In genomic region chr12:31083007-31083406, GRCm38 (mm10) we compare ENCODE assay signal across 21 mouse cellular contexts. TPM values are rescaled to one million over a fixed set of nuclear protein-coding genes. Genes with fewer than 3 reads are reported as not detected.
DNase-seq lines count a peak whose midpoint lies in the region; ATAC-seq and TF ChIP-seq lines count a peak whose summit lies in the region.
"Had no signal": no experiment of that assay in that cellular context is flagged by ENCODE, and none has a peak within 500 bp of the region (broad histone marks: within the 10 kb centered on the region; RNA-seq: fewer than 3 reads in every experiment).

No protein-coding gene starts in this region.

- no peak for TF ChIP-seq POLR2A in MEL (IDR thresholded peaks at IDR 0.05; ENCODE audit: control insufficient read depth in 1 of 2, insufficient read depth in 1 of 2, low read depth in 1 of 2, low read length in 2 of 2, poor library complexity in 1 of 2)
- TF ChIP-seq POLR2A in liver, adult 2 months (IDR thresholded peaks at IDR 0.05; ENCODE audit: extremely low read depth, insufficient read depth, low read length), result no peak

- DNase-seq in heart, adult 11 months, result peak; percentile 51
- no peak for DNase-seq in heart, postnatal 10 days
- peak; percentile 87 for DNase-seq in MEL (ENCODE audit: low read depth, low spot score)
- peak; percentile 79 for DNase-seq in liver, adult 2 months (ENCODE audit: extremely low read depth, low read depth, low spot score)
- DNase-seq in frontal cortex, postnatal 14 days (ENCODE audit: low spot score in 2 of 2), result no peak
- DNase-seq in cerebellum, postnatal 4 days (ENCODE audit: low spot score in 2 of 2), result no peak
- DNase-seq: adrenal gland, adult 8-10 months; cerebellum, adult 11 months; right cerebral cortex, postnatal 14 days; thymus, adult 18-20 months had no signal

- H3K27me3 ChIP-seq in MEL (ENCODE audit: control insufficient read depth in 1 of 2, insufficient read depth in 2 of 2, low read length in 2 of 2), result no peaks in the 10 kb centered on the region; a peak in 1 of 4 replicates
- no peaks in the 10 kb centered on the region for H3K27me3 ChIP-seq in liver, adult 2 months (ENCODE audit: control insufficient read depth, insufficient read depth, low read length)
- H3K27me3 ChIP-seq: embryonic facial prominence, embryonic 13.5 days; forebrain, embryonic 12.5 days; heart, embryonic 13.5 days; lung, embryonic 15.5 days; megakaryocyte, embryonic 14.5 days had no signal

- intact Hi-C loops in heart, postnatal 10 days (cut with DNase I), result no loop called here

- ATAC-seq in megakaryocyte progenitor cell, adult 5-6 weeks (replicated peaks; ENCODE audit: poor library complexity), result peak; percentile 45
- no peak for ATAC-seq in megakaryocyte, adult 5-6 weeks (ENCODE audit: poor library complexity, severe bottlenecking)
- ATAC-seq: hindbrain, postnatal 0 days had no signal

- peak; percentile 94 to 97 for TF ChIP-seq EP300 in MEL (IDR thresholded peaks at IDR 0.05; ENCODE audit: low read depth in 1 of 2, low read length in 2 of 2)

- no peak overlapping the region; a peak in 1 of 4 replicates for H3K4me3 ChIP-seq in MEL (ENCODE audit: control insufficient read depth in 1 of 2, insufficient read depth in 1 of 2, low read depth in 2 of 2, low read length in 2 of 2)
- no peak overlapping the region for H3K4me3 ChIP-seq in liver, adult 2 months (ENCODE audit: insufficient read depth, low read depth, low read length)
- H3K4me3 ChIP-seq: embryonic facial prominence, embryonic 13.5 days; forebrain, embryonic 12.5 days; heart, embryonic 13.5 days; limb, embryonic 10.5 days; lung, embryonic 15.5 days; megakaryocyte, embryonic 14.5 days had no signal

- H3K9me3 ChIP-seq in MEL (replicated peaks; ENCODE audit: insufficient read depth, low read length), result no peaks in the 10 kb centered on the region
- H3K9me3 ChIP-seq: embryonic facial prominence, embryonic 13.5 days; forebrain, embryonic 12.5 days; heart, embryonic 13.5 days; limb, embryonic 10.5 days; lung, embryonic 15.5 days; megakaryocyte, embryonic 14.5 days had no signal

- peak overlapping the region; percentile 44 for H3K27ac ChIP-seq in MEL (ENCODE audit: control insufficient read depth, low read depth, low read length)
- H3K27ac ChIP-seq in liver, adult 2 months (replicated peaks; ENCODE audit: insufficient read depth, low read depth, low read length), result no peak overlapping the region
- H3K27ac ChIP-seq: embryonic facial prominence, embryonic 13.5 days; forebrain, embryonic 12.5 days; heart, embryonic 13.5 days; hindbrain, postnatal 0 days; limb, embryonic 10.5 days; lung, embryonic 15.5 days had no signal

- no peaks in the 10 kb centered on the region for H3K79me2 ChIP-seq in MEL (ENCODE audit: control insufficient read depth, insufficient read depth, low read length, poor library complexity)
- no peaks in the 10 kb centered on the region for H3K79me2 ChIP-seq in liver, adult 2 months (ENCODE audit: control insufficient read depth, insufficient read depth, low read length)

- no peak for TF ChIP-seq CTCF in MEL (IDR thresholded peaks at IDR 0.05 in 2 of 3, conservative IDR thresholded peaks at IDR 0.05 in 1 of 3; ENCODE audit: control insufficient read depth in 1 of 3, insufficient read depth in 1 of 3, low read depth in 2 of 3, low read length in 3 of 3, poor library complexity in 1 of 3, severe bottlenecking in 1 of 3)
- TF ChIP-seq CTCF in liver, adult 2 months (IDR thresholded peaks at IDR 0.05; ENCODE audit: low read depth, low read length), result no peak

- 5% methylated on average over 4 of the region's 4 CpGs for WGBS in liver, adult 2 months

- TF ChIP-seq RAD21 in MEL (IDR thresholded peaks at IDR 0.05; ENCODE audit: low read depth, low read length), result no peak

- H3K36me3 ChIP-seq in MEL (ENCODE audit: control insufficient read depth in 1 of 2, insufficient read depth in 2 of 2, low read length in 2 of 2), result peaks cover 0 to 30% of the 10 kb centered on the region in 2 experiments; a peak in 2 of 4 replicates
- H3K36me3 ChIP-seq in liver, adult 2 months (ENCODE audit: control insufficient read depth, insufficient read depth, low read length), result no peaks in the 10 kb centered on the region
- H3K36me3 ChIP-seq: embryonic facial prominence, embryonic 13.5 days; forebrain, embryonic 12.5 days; heart, embryonic 13.5 days; limb, embryonic 10.5 days; lung, embryonic 15.5 days had no signal

- no peak overlapping the region for H3K9ac ChIP-seq in MEL (ENCODE audit: control insufficient read depth, low read depth, low read length, poor library complexity, severe bottlenecking)
- no peak overlapping the region for H3K9ac ChIP-seq in liver, adult 2 months (ENCODE audit: low read depth, low read length)
- H3K9ac ChIP-seq: embryonic facial prominence, embryonic 13.5 days; forebrain, embryonic 12.5 days; heart, embryonic 13.5 days; lung, embryonic 15.5 days had no signal

- peaks cover 11 to 38% of the 10 kb centered on the region in 2 experiments for H3K4me1 ChIP-seq in MEL (ENCODE audit: control insufficient read depth in 1 of 2, insufficient read depth in 2 of 2, low read length in 2 of 2)
- H3K4me1 ChIP-seq in liver, adult 2 months (ENCODE audit: control insufficient read depth, insufficient read depth, low read length), result peaks cover 6% of the 10 kb centered on the region
- H3K4me1 ChIP-seq: embryonic facial prominence, embryonic 13.5 days; forebrain, embryonic 12.5 days; lung, embryonic 15.5 days had no signal

TF ChIP-seq in MEL, 35 proteins besides CTCF, POLR2A, EP300 and RAD21 (continues in another document):
- TF ChIP-seq MAFK (IDR thresholded peaks at IDR 0.05; ENCODE audit: borderline replicate concordance, low read depth, low read length) (peak; percentile 53; the same call in 1 of the 2 replicates), KAT2A (conservative IDR thresholded peaks at IDR 0.05; ENCODE audit: low read depth, low read length) (no peak), ETS1 (IDR thresholded peaks at IDR 0.05; ENCODE audit: low read depth, low read length) (peak; percentile 94), GABPA (IDR thresholded peaks at IDR 0.05; ENCODE audit: low read depth, low read length) (no peak), TCF12 (IDR thresholded peaks at IDR 0.05; ENCODE audit: low read depth, low read length) (peak; percentile 91), TBP (IDR thresholded peaks at IDR 0.05; ENCODE audit: low read depth, low read length) (0 out of 2 replicates have a peak, but pooled peaks have one; percentile 36), USF2 (IDR thresholded peaks at IDR 0.05; ENCODE audit: borderline replicate concordance in 1 of 2, insufficient read depth in 1 of 2, low read depth in 1 of 2, low read length in 2 of 2) (no peak), NELFE (IDR thresholded peaks at IDR 0.05; ENCODE audit: low read depth, low read length) (no peak), USF1 (IDR thresholded peaks at IDR 0.05; ENCODE audit: low read depth, low read length) (peak; percentile 23; the same call in 1 of the 2 replicates), ZMIZ1 (IDR thresholded peaks at IDR 0.05; ENCODE audit: low read depth, low read length) (no peak), GATA1 (IDR thresholded peaks at IDR 0.05; ENCODE audit: low read depth, low read length) (peak; percentile 95), MYC (IDR thresholded peaks at IDR 0.05; ENCODE audit: low read depth, low read length) (peak; percentile 91), MAZ (IDR thresholded peaks at IDR 0.05; ENCODE audit: low read depth, low read length) (no peak), UBTF (IDR thresholded peaks at IDR 0.05; ENCODE audit: borderline replicate concordance, insufficient read depth, low read depth, low read length) (no peak), JUND (IDR thresholded peaks at IDR 0.05; ENCODE audit: low read depth, low read length) (no peak), TAL1 (IDR thresholded peaks at IDR 0.05; ENCODE audit: low read length) (peak; percentile 54), MXI1 (IDR thresholded peaks at IDR 0.05; ENCODE audit: low read depth, low read length) (peak; percentile 49; the same call in 1 of the 2 replicates), ZC3H11A (IDR thresholded peaks at IDR 0.05; ENCODE audit: low read depth, low read length) (no peak), NRF1 (IDR thresholded peaks at IDR 0.05; ENCODE audit: insufficient read depth, low read depth, low read length, poor library complexity, severe bottlenecking) (no peak), ELF1 (IDR thresholded peaks at IDR 0.05; ENCODE audit: low read depth, low read length) (no peak), MYB (IDR thresholded peaks at IDR 0.05; ENCODE audit: low read depth, low read length) (peak; percentile 80), CHD2 (IDR thresholded peaks at IDR 0.05; ENCODE audit: low read length) (no peak), HCFC1 (IDR thresholded peaks at IDR 0.05; ENCODE audit: low read depth, low read length) (no peak), POLR2AphosphoS5 (IDR thresholded peaks at IDR 0.05; ENCODE audit: borderline replicate concordance, low read depth, low read length) (no peak), RCOR1 (IDR thresholded peaks at IDR 0.05; ENCODE audit: low read depth, low read length) (peak; percentile 81; the same call in 1 of the 2 replicates), CHD1 (IDR thresholded peaks at IDR 0.05; ENCODE audit: low read depth, low read length) (no peak), ZKSCAN1 (IDR thresholded peaks at IDR 0.05; ENCODE audit: low read depth, low read length) (no peak), ZNF384 (IDR thresholded peaks at IDR 0.05; ENCODE audit: low read depth, low read length) (no peak), POLR2AphosphoS2 (IDR thresholded peaks at IDR 0.05; ENCODE audit: low read length) (no peak), BHLHE40 (IDR thresholded peaks at IDR 0.05; ENCODE audit: borderline replicate concordance, low read depth, low read length) (peak; percentile 77), SMC3 (IDR thresholded peaks at IDR 0.05; ENCODE audit: low read depth, low read length) (no peak), MAX (IDR thresholded peaks at IDR 0.05; ENCODE audit: low read length) (peak; percentile 85), E2F4 (IDR thresholded peaks at IDR 0.05; ENCODE audit: borderline replicate concordance, low read depth, low read length) (no peak; the same call in 1 of the 2 replicates)

RNA-seq across cellular contexts. Expression of gene Fam110c, which starts 9.3 kb away (rescaled TPM):
- under 1 TPM; 0.26 to 0.52 TPM for total RNA-seq in heart, postnatal 10 days (2021)
- 0.04 TPM in 1 of 2 replicates, not detected in the other for total RNA-seq in MEL (2012; rRNA removed)
- under 1 TPM in 1 of 2 experiments, not detected in 1; 0.40 TPM for polyA plus RNA-seq in MEL (2012; ENCODE audit: insufficient read depth in 1 of 2, insufficient read length in 2 of 2, low read depth in 1 of 2, low replicate concordance in 2 of 2, missing spikeins in 1 of 2)
- 1.6 and 2.1 TPM in 2 replicates for total RNA-seq in liver, adult 2 months (2014; rRNA removed)
- polyA plus RNA-seq in liver, adult 2 months (2012; rRNA removed), result 0.42 and 0.53 TPM in 2 replicates
- total RNA-seq in megakaryocyte progenitor cell, adult 5-6 weeks (2015), result 0.05 and 0.64 TPM in 2 replicates
- total RNA-seq in megakaryocyte progenitor cell, adult 5-6 weeks (2017), result 0.07 and 0.08 TPM in 2 replicates
- 0.16 and 0.46 TPM in 2 replicates for total RNA-seq in megakaryocyte, adult 5-6 weeks (2015)
- 0.98 and 1.2 TPM in 2 replicates for total RNA-seq in megakaryocyte, adult 5-6 weeks (2017)
- total RNA-seq: midbrain, postnatal 0 days had no signal
- polyA plus RNA-seq: cortical plate, adult 2 months had no signal

Comparison
In these comparisons a context has a peak if more than half of its experiments do, and no peak if none do; other contexts are left out.
1. DNase-seq: peak in heart, adult 11 months (single experiment), MEL (single experiment) and liver, adult 2 months (single experiment); none in heart, postnatal 10 days (0 of 2), frontal cortex, postnatal 14 days (0 of 2) and cerebellum, postnatal 4 days (0 of 2).